ENCODE assay signal across 36 mouse cellular contexts in the genomic region with DNA sequence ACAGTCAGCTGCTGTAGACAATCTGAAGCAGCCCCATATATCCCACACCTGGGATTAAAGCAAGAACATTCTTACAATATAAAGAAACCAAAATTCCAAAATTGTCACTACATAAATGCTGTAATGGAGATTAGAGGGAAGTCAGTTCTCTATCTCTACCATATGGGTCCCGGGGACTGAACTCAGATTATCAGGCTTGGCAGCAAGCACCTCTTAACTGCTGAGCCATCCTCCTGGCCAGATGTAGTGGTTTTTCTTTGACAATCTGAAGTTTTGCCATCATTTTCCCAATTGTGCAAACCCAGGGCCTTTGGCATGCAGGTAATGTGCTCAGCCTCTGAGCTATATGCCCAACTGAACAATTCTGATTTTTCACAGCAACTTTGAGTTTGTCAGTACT. TPM values are rescaled to one million over a fixed set of nuclear protein-coding genes. Genes with fewer than 3 reads are reported as not detected.
"Had no signal": no experiment of that assay in that cellular context is flagged by ENCODE, and none has a peak within 500 bp of the region (broad histone marks: within the 10 kb centered on the region; RNA-seq: fewer than 3 reads in every experiment).

No protein-coding gene starts in this region.

- DNase-seq: heart, adult 2 months; heart, postnatal 10 days; heart, postnatal 14 days; heart, postnatal 36 days; heart, postnatal 4 days; kidney, adult 11 months; kidney, adult 18-20 months; kidney, adult 2 months; kidney, adult 8-10 months; kidney, adult 9 months; kidney, postnatal 10 days; kidney, postnatal 14 days; kidney, postnatal 25 days; kidney, postnatal 36 days; kidney, postnatal 4 days; layer of hippocampus, adult 9-11 months; layer of hippocampus, postnatal 36 days had no signal

- H3K4me2 ChIP-seq: heart, embryonic 11.5 days; heart, embryonic 12.5 days; heart, embryonic 13.5 days; heart, embryonic 15.5 days; hindbrain, embryonic 12.5 days; hindbrain, embryonic 13.5 days; hindbrain, embryonic 14.5 days; hindbrain, embryonic 15.5 days; intestine, embryonic 15.5 days; kidney, embryonic 15.5 days had no signal

- H3K27ac ChIP-seq: heart, adult 2 months; heart, embryonic 10.5 days; heart, embryonic 13.5 days; heart, embryonic 15.5 days; hindbrain, embryonic 10.5 days; hindbrain, embryonic 12.5 days; hindbrain, embryonic 13.5 days; hindbrain, embryonic 14.5 days; hindbrain, embryonic 15.5 days; hindbrain, postnatal 0 days; kidney, embryonic 15.5 days; kidney, postnatal 0 days; layer of hippocampus, adult 2 months had no signal

- H3K9me3 ChIP-seq: heart, embryonic 10.5 days; heart, embryonic 12.5 days; heart, embryonic 13.5 days; heart, embryonic 15.5 days; hindbrain, embryonic 10.5 days; hindbrain, embryonic 12.5 days; hindbrain, embryonic 13.5 days; hindbrain, embryonic 15.5 days; intestine, embryonic 15.5 days; kidney, embryonic 15.5 days had no signal

- H3K9ac ChIP-seq: heart, embryonic 12.5 days; heart, embryonic 13.5 days; heart, embryonic 15.5 days; hindbrain, embryonic 12.5 days; hindbrain, embryonic 13.5 days; hindbrain, embryonic 14.5 days; hindbrain, embryonic 15.5 days; intestine, embryonic 15.5 days; kidney, embryonic 15.5 days had no signal

- ATAC-seq: hindbrain, embryonic 16.5 days; hindbrain, postnatal 0 days had no signal

- H3K4me1 ChIP-seq: hindbrain, embryonic 15.5 days; intestine, embryonic 15.5 days had no signal

- H3K4me3 ChIP-seq: heart, adult 2 months; heart, embryonic 10.5 days; heart, embryonic 12.5 days; heart, embryonic 13.5 days; heart, embryonic 15.5 days; hindbrain, embryonic 10.5 days; hindbrain, embryonic 12.5 days; hindbrain, embryonic 13.5 days; hindbrain, embryonic 15.5 days; intestine, embryonic 15.5 days; kidney, embryonic 15.5 days; layer of hippocampus, adult 2 months had no signal

- H3K27me3 ChIP-seq: heart, embryonic 12.5 days; heart, embryonic 13.5 days; heart, embryonic 15.5 days; hindbrain, embryonic 12.5 days; hindbrain, embryonic 13.5 days; hindbrain, embryonic 15.5 days; intestine, embryonic 15.5 days; kidney, embryonic 15.5 days had no signal

RNA-seq across cellular contexts. Expression of a gene that starts 55.7 kb away (rescaled TPM):
- total RNA-seq: hematopoietic stem cell, adult 5-6 weeks had no signal
- polyA plus RNA-seq: inflammation-experienced regulatory T-cells, adult 6 months; large intestine, adult 2 months had no signal
